ENCODE assay signal across 20 mouse cellular contexts in the genomic region with DNA sequence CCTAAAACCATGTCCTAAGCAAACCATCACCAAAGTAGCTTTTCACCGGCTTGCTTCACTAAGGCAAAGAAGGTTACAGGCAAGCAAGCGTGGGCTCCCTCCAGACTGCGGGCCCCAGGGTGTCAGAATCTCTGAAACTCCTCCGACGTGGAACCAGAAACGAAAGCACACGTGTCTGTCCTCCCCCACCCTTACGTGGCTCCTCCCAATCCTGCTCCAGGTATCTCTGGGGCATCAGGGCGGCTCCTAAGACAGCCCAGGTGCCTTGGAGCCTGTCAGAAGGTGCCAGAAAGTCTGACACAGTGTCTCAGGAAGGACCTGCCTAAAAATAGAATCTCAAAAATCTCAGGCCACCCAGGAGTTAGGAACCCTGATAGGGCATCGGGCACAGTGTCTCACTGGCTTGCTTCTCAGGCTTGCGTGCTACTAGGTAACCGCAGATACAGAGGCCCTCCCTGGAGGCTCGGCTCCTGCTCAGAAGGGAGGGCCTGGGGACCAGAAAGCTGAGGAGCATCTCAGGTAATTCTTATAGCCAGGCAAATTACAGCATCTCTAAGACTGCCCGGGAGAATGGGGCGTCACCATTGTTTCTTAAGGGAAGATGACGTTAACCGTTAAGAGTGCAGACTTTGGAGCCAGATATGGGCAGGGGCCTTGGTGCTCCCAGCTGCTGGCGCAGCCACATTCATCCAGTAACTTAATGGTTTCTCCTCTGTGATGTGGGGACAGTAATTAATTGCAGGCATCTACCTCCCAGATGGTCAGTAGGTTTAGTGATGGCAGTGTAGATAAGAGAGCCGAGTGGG. TPM values are rescaled to one million over a fixed set of nuclear protein-coding genes. Genes with fewer than 3 reads are reported as not detected.
DNase-seq lines count a peak whose midpoint lies in the region; ATAC-seq lines count a peak whose summit lies in the region.
"Had no signal": no experiment of that assay in that cellular context is flagged by ENCODE, and none has a peak within 500 bp of the region (broad histone marks: within the 10 kb centered on the region; RNA-seq: fewer than 3 reads in every experiment).

No protein-coding gene starts in this region.

- H3K27ac ChIP-seq in heart, embryonic 16.5 days (ENCODE audit: low read length) = no peak overlapping the region
- H3K27ac ChIP-seq in intestine, embryonic 16.5 days (ENCODE audit: low read length) = no peak overlapping the region
- H3K27ac ChIP-seq: hindbrain, embryonic 14.5 days; left cerebral cortex, adult 2 months; limb, embryonic 12.5 days; liver, embryonic 15.5 days; midbrain, embryonic 13.5 days; neural tube, embryonic 15.5 days had no signal

- intact Hi-C loops in heart, postnatal 10 days (cut with DNase I) = no loop called here

- H3K9ac ChIP-seq in heart, embryonic 16.5 days (ENCODE audit: low read length) = peak overlapping the region; percentile 35; the same call in 1 of the 2 replicates
- H3K9ac ChIP-seq in intestine, embryonic 16.5 days (ENCODE audit: low read depth, low read length) = no peak overlapping the region
- H3K9ac ChIP-seq: hindbrain, embryonic 14.5 days; limb, embryonic 12.5 days; liver, embryonic 15.5 days; midbrain, embryonic 13.5 days; neural tube, embryonic 15.5 days had no signal

- DNase-seq in heart, postnatal 10 days = no peak
- peak; percentile 20 to 31 for DNase-seq in urinary bladder, adult 18-20 months (ENCODE audit: low spot score in 2 of 2)
- no peak for DNase-seq in urinary bladder, postnatal 4 days (ENCODE audit: low spot score in 2 of 2)
- no peak for DNase-seq in yolk sac, embryonic 10.5 days (ENCODE audit: low spot score)
- no peak for DNase-seq in cerebellum, postnatal 25 days
- DNase-seq: cerebellum, adult 9-11 months; kidney, adult 2 months; kidney, postnatal 25 days; thymus, adult 18-20 months had no signal

- peak overlapping the region; percentile 8; the same call in 1 of the 2 replicates for H3K4me3 ChIP-seq in heart, embryonic 16.5 days (ENCODE audit: low read length)
- H3K4me3 ChIP-seq in intestine, embryonic 16.5 days (ENCODE audit: low read length) = no peak overlapping the region
- H3K4me3 ChIP-seq: left cerebral cortex, adult 2 months; limb, embryonic 12.5 days; liver, embryonic 15.5 days; midbrain, embryonic 13.5 days; myocyte; neural tube, embryonic 15.5 days had no signal

- no peaks in the 10 kb centered on the region for H3K9me3 ChIP-seq in heart, embryonic 16.5 days (replicated peaks; ENCODE audit: control insufficient read depth, low read length)
- no peaks in the 10 kb centered on the region for H3K9me3 ChIP-seq in intestine, embryonic 16.5 days (ENCODE audit: control insufficient read depth, low read length)
- H3K9me3 ChIP-seq: G1E; limb, embryonic 12.5 days; liver, embryonic 15.5 days; midbrain, embryonic 13.5 days; neural tube, embryonic 15.5 days had no signal

- no peaks in the 10 kb centered on the region for H3K27me3 ChIP-seq in heart, embryonic 16.5 days (ENCODE audit: control insufficient read depth, insufficient read depth, low read length)
- no peaks in the 10 kb centered on the region for H3K27me3 ChIP-seq in intestine, embryonic 16.5 days (replicated peaks; ENCODE audit: control insufficient read depth, insufficient read depth, low read length)
- H3K27me3 ChIP-seq: midbrain, embryonic 13.5 days; neural tube, embryonic 15.5 days had no signal

- ATAC-seq in heart, embryonic 16.5 days (replicated peaks; ENCODE audit: extremely low read depth, insufficient read depth, low FRiP score) = no peak
- peak; percentile 51 for ATAC-seq in intestine, embryonic 16.5 days
- ATAC-seq: forebrain, embryonic 16.5 days; midbrain, embryonic 13.5 days had no signal

- WGBS in heart, embryonic 16.5 days = 34% methylated on average over 19 of the region's 19 CpGs
- WGBS in intestine, embryonic 16.5 days = 49% methylated on average over 19 of the region's 19 CpGs

- H3K4me2 ChIP-seq in heart, embryonic 16.5 days (ENCODE audit: low read depth, low read length) = peak overlapping the region; percentile 50
- H3K4me2 ChIP-seq in intestine, embryonic 16.5 days (ENCODE audit: low read depth, low read length) = no peak overlapping the region
- H3K4me2 ChIP-seq: hindbrain, embryonic 14.5 days; limb, embryonic 12.5 days; liver, embryonic 15.5 days; midbrain, embryonic 13.5 days; neural tube, embryonic 15.5 days had no signal

- peaks cover 10% of the 10 kb centered on the region for H3K4me1 ChIP-seq in heart, embryonic 16.5 days (ENCODE audit: control insufficient read depth, insufficient read depth, low read length)
- peaks cover 12% of the 10 kb centered on the region for H3K4me1 ChIP-seq in intestine, embryonic 16.5 days (ENCODE audit: control insufficient read depth, insufficient read depth, low read length)

- no peaks in the 10 kb centered on the region for H3K36me3 ChIP-seq in heart, embryonic 16.5 days (ENCODE audit: control insufficient read depth, insufficient read depth)
- H3K36me3 ChIP-seq in intestine, embryonic 16.5 days (ENCODE audit: control insufficient read depth, insufficient read depth, low read length) = no peaks in the 10 kb centered on the region
- H3K36me3 ChIP-seq: G1E; limb, embryonic 12.5 days; liver, embryonic 15.5 days; midbrain, embryonic 13.5 days; neural tube, embryonic 15.5 days had no signal

RNA-seq across cellular contexts. Expression of a gene that starts 33.2 kb away (rescaled TPM):
- polyA plus RNA-seq in heart, embryonic 16.5 days (2015; fragmentation: Nextera tagmentation; extraction: Ambion mirVana) = 28.7 and 40.7 TPM in 2 replicates
- total RNA-seq in heart, postnatal 10 days (2021) = 10 to 100 TPM; 36.3 to 39.9 TPM
- 10.3 and 12.9 TPM in 2 replicates for polyA plus RNA-seq in intestine, embryonic 16.5 days (2015; fragmentation: Nextera tagmentation; extraction: Ambion mirVana)

Comparison
In these comparisons a context has a peak if more than half of its experiments do, and no peak if none do; other contexts are left out.
1. DNase-seq: peak in urinary bladder, adult 18-20 months (2 of 2); none in heart, postnatal 10 days (0 of 2), urinary bladder, postnatal 4 days (0 of 2), yolk sac, embryonic 10.5 days (single experiment) and cerebellum, postnatal 25 days (0 of 2).